Mouse (Mus musculus) Patski (cell line): ENCODE data around the gene Robo4. TPM values are rescaled to one million over a fixed set of nuclear protein-coding genes. Genes with fewer than 3 reads are reported as not detected.
A peak's percentile ranks its signal among the peaks of the same experiment; 100 is the strongest.

ENCODE experiments used
- ATAC-seq: fragments of 100-300 bp; one replicate; pipeline ENCODE4 v1.8.0; 2021
- CTCF ChIA-PET: fragments of 350-600 bp; sonication (Branson Sonifier 250); formaldehyde crosslinking; loops from one replicate; lab custom pipeline; 2022; ENCODE audit warnings: inconsistent platforms; lab: Charles Lee
- POLR2A ChIA-PET: fragments of 350-600 bp; sonication (Branson Sonifier 250); formaldehyde crosslinking; loops from one replicate; lab custom pipeline; 2022; ENCODE audit warnings: antibody characterized with exemption, inconsistent platforms; lab: Charles Lee
- DNase-seq: peaks from one replicate; pipeline ENCODE4 v3.0.0-alpha.2; 2011; ENCODE audit warnings: low read depth, low spot score
- H3K27me3 ChIP-seq: fragments of 371-371 bp; one replicate; pipeline ENCODE4 v1.5.1; 2021
- CTCF ChIP-seq: fragments of 100-300 bp; IDR thresholded peaks from one replicate; pipeline ENCODE4 v1.5.1; 2021
- in situ Hi-C: fragments of 300-500 bp; cut with MboI; formaldehyde crosslinking; loops from 3 replicates; pipeline ENCODE4 v1.11.1; 2018; ENCODE audit warnings: low pct_unique_long_range_greater_than_20kb, mixed read lengths
- polyA plus RNA-seq: library from polyadenylated mRNA; unstranded; gene quantifications from one replicate; pipeline ENCODE4 v1.2.3, GENCODE M21; 2021

Gene Robo4
- polyA plus RNA-seq, 1 experiment from 2014 or later = not detected

GRCm38 (mm10) chr9:37402501-37402900, 804 bp downstream of the Robo4 start:
- in situ Hi-C loops = no loop called here
- TF ChIP-seq CTCF = no peak
- ATAC-seq = no peak
- peaks cover 12% of the 10 kb centered on the region for H3K27me3 ChIP-seq
- no peak for DNase-seq
- ChIA-PET CTCF (no interaction called here), POLR2A (no interaction called here)

GRCm38 (mm10) chr9:37403011-37403410, 1.3 kb downstream of the Robo4 start:
- CTCF ChIA-PET = interaction anchor here (1.4 kb wide), 1 partner anchor 25 kb away, joined by 4 read pairs; no protein-coding TSS in a partner anchor
- POLR2A ChIA-PET = no interaction called here
- peaks cover 17% of the 10 kb centered on the region for H3K27me3 ChIP-seq
- no peak for DNase-seq
- ATAC-seq = no peak
- TF ChIP-seq CTCF = no peak
- in situ Hi-C loops = no loop called here

DNA sequence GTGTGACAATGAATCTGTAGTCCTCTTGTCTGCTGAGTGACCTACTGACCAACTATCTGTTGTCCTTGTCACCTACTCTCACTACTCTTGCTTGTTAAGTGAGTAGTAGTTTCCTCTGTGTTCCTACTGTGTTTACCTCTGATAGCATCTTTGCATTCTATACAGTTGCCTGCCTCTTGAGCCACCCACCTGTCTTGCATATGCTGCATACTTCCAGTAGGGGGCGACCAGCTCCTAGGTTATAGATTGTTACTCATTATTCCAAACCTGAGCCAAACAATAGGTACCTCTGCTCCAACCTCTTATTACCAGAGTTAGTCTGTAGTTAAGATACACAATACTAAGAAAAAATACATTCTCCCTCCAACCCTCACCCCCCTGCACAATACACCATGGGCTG, 4.7 kb downstream of the Robo4 start:
- H3K27me3 ChIP-seq = peaks cover 21% of the 10 kb centered on the region
- ChIA-PET CTCF (interaction anchor here (1.0 to 2.0 kb wide), 7 partner anchors 8 to 230 kb away, joined by 3 to 7 read pairs (median 4); no protein-coding TSS in a partner anchor), POLR2A (no interaction called here)
- peak; percentile 82 for TF ChIP-seq CTCF
- ATAC-seq = peak; percentile 31
- in situ Hi-C loops = no loop called here
- no peak for DNase-seq

DNA sequence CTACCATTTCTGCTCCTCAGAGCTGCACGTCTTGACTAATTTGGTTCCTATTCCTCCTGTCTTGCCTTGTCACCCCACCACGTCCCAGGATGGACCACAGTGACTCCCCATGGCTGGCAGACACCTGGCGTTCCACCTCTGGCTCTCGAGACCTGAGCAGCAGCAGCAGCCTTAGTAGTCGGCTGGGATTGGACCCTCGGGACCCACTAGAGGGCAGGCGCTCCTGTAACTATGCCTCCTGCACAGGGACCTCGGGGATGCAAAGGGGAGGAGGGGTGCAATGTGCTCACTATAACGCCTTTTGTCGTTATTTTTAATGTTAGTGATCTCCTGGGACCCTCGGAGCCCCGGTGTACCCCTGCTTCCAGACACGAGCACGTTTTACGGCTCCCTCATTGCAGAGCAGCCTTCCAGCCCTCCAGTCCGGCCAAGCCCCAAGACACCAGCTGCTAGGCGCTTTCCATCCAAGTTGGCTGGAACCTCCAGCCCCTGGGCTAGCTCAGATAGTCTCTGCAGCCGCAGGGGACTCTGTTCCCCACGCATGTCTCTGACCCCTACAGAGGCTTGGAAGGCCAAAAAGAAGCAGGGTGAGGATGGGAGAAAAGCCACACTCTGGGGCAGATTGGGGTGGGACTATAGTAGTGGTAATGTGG, 6.3 kb downstream of the Robo4 start:
- CTCF ChIA-PET = interaction anchor here (1.3 to 1.4 kb wide), 2 partner anchors 11 to 23 kb away, joined by 3 to 4 read pairs; no protein-coding TSS in a partner anchor
- peaks cover 21% of the 10 kb centered on the region for H3K27me3 ChIP-seq
- TF ChIP-seq CTCF = no peak
- in situ Hi-C loops = no loop called here
- DNase-seq = no peak
- no peak for ATAC-seq
- POLR2A ChIA-PET = no interaction called here

DNA sequence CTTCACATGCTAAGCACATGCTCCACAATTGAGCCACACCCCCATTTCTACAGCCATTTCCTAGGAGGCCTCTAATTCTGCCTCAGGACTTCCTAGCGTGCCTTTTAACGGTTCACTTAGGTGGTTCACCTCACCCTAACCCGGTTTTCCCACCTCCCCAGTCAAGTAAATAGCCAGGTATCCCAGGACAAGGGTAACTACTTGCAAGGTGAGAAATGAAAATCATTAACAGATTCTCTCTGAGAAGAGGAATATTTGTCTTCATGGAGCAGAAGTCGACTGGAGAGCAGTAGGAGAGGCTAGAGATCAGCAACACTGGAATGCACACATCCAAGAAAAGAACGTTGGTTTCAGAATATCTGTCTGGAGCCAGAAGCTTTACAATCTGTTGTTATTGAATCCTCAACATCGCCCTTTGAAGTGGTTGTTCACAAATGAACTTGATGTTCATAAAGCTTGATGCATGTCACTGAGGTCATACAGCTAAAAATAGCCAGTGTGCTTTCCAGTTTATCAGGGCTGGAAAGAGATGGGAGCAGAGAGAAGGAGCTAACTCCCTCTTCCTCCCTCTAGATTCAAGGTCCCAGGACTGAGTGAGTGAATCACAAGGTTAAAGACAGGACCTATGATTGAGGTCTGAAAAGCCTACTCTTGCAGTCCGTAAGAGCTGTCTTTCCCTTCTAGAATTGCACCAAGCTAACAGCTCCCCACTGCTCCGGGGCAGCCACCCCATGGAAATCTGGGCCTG, 8.2 kb downstream of the Robo4 start:
- TF ChIP-seq CTCF = no peak
- ChIA-PET POLR2A (no interaction called here), CTCF (interaction anchor here (1.4 to 1.5 kb wide), 2 partner anchors 14 to 21 kb away, joined by 3 to 4 read pairs; no protein-coding TSS in a partner anchor)
- no peak for ATAC-seq
- H3K27me3 ChIP-seq = peaks cover 17% of the 10 kb centered on the region
- in situ Hi-C loops = no loop called here
- no peak for DNase-seq

DNA sequence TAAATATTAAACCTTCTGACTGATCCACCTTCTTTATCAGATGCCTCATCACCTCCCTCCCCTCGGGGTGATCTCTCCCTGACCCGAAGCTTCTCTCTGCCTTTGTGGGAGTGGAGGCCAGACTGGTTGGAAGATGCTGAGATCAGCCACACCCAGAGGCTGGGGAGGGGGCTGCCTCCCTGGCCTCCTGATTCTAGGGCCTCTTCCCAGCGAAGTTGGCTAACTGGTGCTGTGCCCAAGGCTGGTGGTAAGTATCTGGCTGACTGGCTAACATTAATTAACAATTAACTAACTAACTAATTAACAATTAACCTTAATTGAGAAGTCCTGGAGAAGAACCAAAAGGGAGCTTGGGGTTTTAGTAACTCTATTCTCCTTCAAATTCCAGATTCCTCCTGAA, 11.3 kb downstream of the Robo4 start:
- ATAC-seq (no peak), DNase-seq (no peak)
- no peak for TF ChIP-seq CTCF
- in situ Hi-C loops = no loop called here
- ChIA-PET POLR2A (no interaction called here), CTCF (interaction anchor here (1.0 kb wide), 1 partner anchor 18 kb away, joined by 3 read pairs; no protein-coding TSS in a partner anchor)
- H3K27me3 ChIP-seq = peaks cover 4% of the 10 kb centered on the region

GRCm38 (mm10) chr9:37414666-37415065, 13.0 kb downstream of the Robo4 start:
- no peak for TF ChIP-seq CTCF
- ATAC-seq (no peak), DNase-seq (no peak)
- ChIA-PET POLR2A (no interaction called here), CTCF (interaction anchor here (0.8 kb wide), 1 partner anchor 8 kb away, joined by 4 read pairs; no protein-coding TSS in a partner anchor)
- H3K27me3 ChIP-seq = no peaks in the 10 kb centered on the region
- in situ Hi-C loops = no loop called here

GRCm38 (mm10) chr9:37418791-37419190, 17.1 kb downstream of the Robo4 start:
- in situ Hi-C loops = no loop called here
- DNase-seq (no peak), ATAC-seq (no peak)
- CTCF ChIA-PET = interaction anchor here (1.1 to 2.1 kb wide), 2 partner anchors 11 to 12 kb away, joined by 3 to 6 read pairs; no protein-coding TSS in a partner anchor
- POLR2A ChIA-PET = no interaction called here
- H3K27me3 ChIP-seq = no peaks in the 10 kb centered on the region
- TF ChIP-seq CTCF = no peak

DNA sequence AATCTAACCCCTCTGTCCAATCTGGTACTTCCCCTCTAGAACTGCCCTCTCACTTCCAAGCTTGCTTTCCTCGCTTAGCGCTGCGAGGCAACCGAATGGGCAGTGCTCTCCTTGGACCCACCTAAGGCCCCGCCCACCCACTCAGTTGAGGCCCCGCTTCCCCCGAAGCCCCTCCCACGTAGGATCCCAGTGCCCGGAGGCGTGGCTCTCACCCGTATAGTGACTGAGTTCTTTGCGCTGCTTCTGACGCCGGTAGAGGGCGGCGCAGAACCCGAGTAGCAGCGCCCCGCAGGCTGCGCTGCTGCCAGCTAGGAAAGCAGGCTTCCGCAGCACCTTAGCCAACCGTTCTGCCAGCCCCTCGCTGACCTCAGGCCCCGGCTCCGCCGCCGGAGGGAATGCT, 19.0 kb downstream of the Robo4 start:
- ATAC-seq = peak; percentile 71
- H3K27me3 ChIP-seq = no peaks in the 10 kb centered on the region
- no peak for TF ChIP-seq CTCF
- ChIA-PET CTCF (no interaction called here), POLR2A (interaction anchor here (0.6 kb wide), 1 partner anchor 28 kb away, joined by 6 read pairs; no protein-coding TSS in a partner anchor)
- no peak for DNase-seq
- in situ Hi-C loops = loop anchor here (10.0 kb wide), 1 partner anchor 514 kb away; no protein-coding TSS in a partner anchor

DNA sequence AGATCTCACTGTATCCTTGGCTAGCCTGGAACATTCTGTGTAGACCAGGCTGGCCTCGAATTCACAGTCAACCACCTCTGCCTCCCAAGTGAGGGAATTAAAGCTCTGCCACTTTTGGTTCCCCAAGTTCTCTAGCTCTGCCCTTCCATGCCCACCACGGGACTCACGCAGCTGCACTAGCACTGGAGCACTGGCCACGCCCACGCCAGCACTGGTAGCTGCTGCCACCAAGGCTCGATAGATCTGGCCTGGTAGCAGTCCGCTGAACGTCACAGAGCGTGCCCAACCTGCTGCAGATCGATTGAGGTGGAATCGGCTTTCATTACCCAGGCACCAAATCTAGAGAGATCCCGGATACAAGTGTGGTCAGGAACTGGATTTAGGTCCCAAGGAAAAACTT, 19.5 kb downstream of the Robo4 start:
- ChIA-PET CTCF (no interaction called here), POLR2A (no interaction called here)
- ATAC-seq = no peak
- no peak for DNase-seq
- no peaks in the 10 kb centered on the region for H3K27me3 ChIP-seq
- in situ Hi-C loops = loop anchor here (10.0 kb wide), 1 partner anchor 514 kb away; no protein-coding TSS in a partner anchor
- TF ChIP-seq CTCF = no peak
